Mouse (Mus musculus) splenic B cell, adult 2 months (primary cell): Measurements from ENCODE around the gene Tnxb.
"Not testable (repeated sequence)": the region's sequence is repeated elsewhere in the genome, so short reads cannot be mapped to it uniquely, and the experiment has no call there.

Source experiments
- DNase-seq: peaks from one replicate; pipeline ENCODE4 v3.0.0-alpha.2; 2011; ENCODE audit warnings: low read depth, low spot score
- H3K27me3 ChIP-seq: 2 replicates; pipeline ENCODE4 v1.6.1; 2012; ENCODE audit warnings: mild to moderate bottlenecking, low read length, moderate library complexity, mixed read lengths; ENCODE audit not compliant: control insufficient read depth, poor library complexity, insufficient read depth, severe bottlenecking
- H3K36me3 ChIP-seq: 2 replicates; pipeline ENCODE4 v1.6.1; 2012; ENCODE audit warnings: mild to moderate bottlenecking, low read length, moderate library complexity, mixed read lengths; ENCODE audit not compliant: control insufficient read depth, poor library complexity, insufficient read depth, severe bottlenecking

The Tnxb gene

DNA sequence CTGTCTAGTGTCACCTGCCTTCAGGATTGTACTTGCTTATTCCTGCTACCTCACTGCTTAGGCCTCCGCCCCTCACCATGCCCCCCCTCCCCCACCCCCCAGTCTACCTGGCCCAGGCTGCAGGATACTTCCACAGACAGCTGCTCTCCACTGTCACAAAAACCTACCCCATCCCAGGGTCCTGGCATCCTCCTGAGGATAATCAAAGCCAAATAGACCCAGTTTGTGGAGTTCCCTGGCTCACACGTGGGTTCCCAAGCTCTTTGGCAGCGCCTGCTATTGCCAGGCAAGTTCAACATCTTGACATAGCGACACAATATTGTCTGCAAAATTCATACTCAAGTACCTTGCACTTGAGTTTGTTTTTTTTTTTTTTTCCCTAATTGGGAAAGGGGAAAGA, 10.3 kb downstream of the Tnxb start:
- DNase-seq: no peak
- Histone ChIP-seq H3K36me3 (no peaks in the 10 kb centered on the region), H3K27me3 (no peaks in the 10 kb centered on the region)

DNA sequence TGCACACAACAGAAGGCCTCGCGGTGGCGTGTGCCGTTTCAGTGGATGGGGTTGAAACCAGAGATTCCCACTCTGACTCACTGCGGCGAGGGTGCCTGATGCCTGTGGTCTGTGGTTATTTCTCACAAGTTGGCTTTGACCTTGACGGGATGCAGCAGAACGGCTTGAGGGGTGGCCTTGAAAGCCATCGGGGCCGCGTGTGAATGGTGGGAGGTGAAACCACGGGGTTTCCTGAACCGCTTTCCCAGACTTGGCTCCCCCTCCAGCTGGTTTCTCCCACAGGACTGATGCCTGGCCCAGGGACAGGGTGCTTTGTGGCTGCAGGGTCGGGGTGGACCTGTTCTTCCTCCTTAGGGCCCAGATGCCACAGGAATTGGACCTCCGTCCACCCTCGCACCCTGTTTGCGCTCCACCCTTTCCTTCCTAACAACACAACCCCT, 10.8 kb downstream of the Tnxb start:
- Histone ChIP-seq H3K27me3 (no peaks in the 10 kb centered on the region), H3K36me3 (no peaks in the 10 kb centered on the region)
- DNase-seq: no peak

DNA sequence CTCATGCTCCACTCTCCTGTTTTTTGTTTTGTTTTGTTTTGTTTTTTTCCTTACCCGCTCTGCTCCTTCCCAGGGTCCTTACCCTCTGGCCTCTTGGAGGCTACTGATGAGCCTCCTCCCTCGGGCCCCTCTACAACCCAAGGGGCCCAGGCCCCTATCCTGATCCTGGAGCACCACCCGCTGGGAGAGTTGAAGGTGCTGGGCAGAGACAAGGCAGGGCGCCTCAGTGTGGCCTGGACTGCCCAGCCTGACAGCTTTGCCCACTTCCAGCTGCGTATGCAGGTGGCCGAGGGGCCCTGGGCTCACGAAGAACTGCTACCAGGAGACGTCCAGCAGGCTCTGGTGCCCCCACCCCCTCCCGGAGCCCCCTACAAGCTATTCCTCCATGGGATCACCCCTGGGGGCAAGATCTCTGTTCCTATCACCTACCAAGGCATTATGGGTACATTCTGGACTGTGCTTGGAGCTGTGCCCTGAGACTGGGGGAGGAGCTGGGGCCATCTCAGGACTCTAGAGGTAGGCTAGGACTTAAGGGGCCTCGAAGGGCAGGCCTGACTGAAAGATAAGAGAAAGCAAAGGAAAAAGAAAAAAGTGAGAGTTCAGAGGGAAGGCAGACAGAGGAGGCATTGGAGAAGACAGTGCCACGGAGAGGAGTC, 11.7 kb downstream of the Tnxb start:
- no peak for DNase-seq
- no peaks in the 10 kb centered on the region for H3K27me3 ChIP-seq
- no peaks in the 10 kb centered on the region for H3K36me3 ChIP-seq

DNA sequence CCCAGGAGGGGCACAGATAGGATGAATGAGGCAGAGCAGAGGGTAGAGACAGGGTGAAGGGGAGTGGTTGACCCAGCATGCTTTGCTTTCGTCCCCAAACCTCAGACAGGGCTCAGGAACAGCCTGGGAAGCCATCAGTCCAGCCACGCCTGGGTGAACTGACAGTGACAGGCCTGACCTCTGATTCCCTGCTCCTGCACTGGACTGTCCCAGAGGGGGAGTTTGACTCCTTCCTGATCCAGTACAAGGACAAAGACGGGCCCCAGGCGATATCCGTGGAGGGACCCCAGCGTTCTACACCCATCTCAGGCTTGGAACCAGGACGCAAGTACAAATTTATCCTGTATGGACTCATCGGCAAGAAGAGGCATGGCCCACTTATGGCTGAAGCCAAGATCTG, 12.8 kb downstream of the Tnxb start:
- no peaks in the 10 kb centered on the region for H3K27me3 ChIP-seq
- DNase-seq: no peak
- no peaks in the 10 kb centered on the region for H3K36me3 ChIP-seq

DNA sequence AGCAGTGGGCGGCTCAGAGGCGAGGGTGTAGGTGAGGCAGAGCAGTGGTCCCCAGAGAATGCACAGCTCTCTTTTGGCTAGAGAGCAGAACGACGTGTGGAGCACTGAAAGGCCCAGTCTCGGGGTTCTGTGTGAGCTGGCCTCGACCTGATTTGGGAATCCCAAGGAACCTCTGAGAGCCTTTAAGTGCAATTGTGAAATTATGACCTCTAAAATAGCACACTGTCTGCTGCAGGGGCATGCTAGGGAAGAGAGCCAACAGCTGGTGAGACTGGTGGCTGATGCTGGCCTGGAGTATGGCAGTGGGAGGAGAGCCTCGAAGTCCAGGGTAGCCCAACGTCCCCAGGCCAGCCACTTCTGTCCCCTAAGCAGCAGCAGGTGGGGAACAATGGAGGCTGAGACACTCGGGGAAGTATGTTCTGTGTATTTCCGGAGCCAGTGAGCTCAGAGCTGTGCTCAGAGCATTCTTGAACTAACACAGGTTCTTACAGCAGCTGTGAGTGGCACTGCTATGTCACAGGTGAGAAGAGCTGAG, 13.4 kb downstream of the Tnxb start:
- Histone ChIP-seq H3K27me3 (no peaks in the 10 kb centered on the region), H3K36me3 (no peaks in the 10 kb centered on the region)
- no peak for DNase-seq

DNA sequence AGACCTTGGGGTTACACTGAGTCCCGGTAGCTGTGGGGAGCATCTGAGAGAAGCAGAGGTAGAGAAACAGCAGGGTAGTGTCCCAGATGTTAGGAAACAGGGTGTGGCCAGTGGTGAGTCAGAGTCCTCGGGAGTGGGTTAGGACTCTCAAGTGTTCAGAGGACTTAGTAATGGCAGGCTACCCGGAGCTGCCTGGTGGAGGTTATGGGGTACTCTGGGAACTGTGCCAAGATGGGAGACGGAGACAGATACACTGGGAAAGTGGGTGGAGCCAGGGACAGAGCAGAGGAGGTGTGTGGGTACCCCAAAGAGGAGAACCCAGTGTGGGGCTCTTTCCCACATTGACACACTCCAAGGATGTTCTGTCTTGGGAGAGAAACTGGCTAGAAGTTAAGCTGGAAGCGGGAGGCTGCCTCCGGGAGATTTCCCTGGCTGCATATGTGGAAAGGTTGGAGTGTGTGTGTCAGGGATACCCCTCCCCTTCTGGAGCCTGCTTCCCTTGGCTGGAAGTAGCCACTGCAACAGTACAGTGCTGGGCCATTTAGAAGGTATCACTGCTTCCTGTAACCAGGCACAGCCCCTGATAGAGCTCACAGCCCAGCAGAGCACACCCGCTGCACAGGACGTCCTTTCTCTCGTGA, 14.0 kb downstream of the Tnxb start:
- Histone ChIP-seq H3K27me3 (no peaks in the 10 kb centered on the region), H3K36me3 (no peaks in the 10 kb centered on the region)
- no peak for DNase-seq

DNA sequence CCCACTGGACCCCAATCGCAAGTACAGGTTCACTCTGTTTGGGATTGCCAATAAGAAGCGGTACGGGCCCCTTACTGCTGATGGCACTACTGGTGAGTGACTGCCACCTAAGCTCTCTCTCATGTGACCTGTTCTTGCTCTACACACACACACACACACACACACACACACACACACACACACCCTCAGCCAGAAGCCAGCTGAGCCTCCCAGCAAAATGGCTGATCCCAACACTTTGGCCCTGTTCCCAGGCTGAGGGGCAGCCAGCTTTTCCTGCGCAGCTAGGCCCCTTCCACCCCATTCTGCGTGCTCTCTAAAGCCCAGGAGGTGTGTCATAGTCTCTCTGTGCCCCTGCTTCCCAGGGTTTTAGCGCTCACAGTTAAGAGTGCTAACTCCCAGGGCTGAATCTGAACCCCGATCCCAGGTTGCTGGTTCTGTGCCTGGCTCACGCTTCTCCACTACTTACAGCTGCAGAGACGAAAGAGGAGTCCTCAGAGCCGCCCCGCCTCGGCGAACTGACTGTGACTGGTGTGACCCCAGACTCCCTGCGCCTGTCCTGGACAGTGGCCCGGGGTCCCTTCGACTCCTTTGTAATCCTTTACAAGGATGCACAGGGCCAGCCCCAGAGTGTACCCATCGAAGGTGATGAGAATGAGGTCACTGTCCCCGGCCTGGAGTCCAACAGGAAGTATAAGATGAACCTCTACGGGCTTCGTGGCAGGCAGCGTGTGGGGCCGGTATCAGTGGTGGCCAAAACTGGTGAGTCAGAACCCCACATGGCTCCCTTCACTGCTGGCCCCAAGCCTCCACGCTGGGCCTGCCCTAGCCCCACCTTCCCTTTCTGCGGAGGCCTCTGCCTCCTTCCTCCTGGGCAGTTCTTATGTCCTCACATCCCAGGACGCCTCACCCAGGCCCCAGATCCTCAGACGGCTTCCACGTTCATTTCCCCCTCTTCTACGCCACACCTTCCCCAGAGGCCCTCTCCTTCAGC, 15.1 kb downstream of the Tnxb start:
- DNase-seq: no peak
- Histone ChIP-seq H3K36me3 (no peaks in the 10 kb centered on the region), H3K27me3 (no peaks in the 10 kb centered on the region)

DNA sequence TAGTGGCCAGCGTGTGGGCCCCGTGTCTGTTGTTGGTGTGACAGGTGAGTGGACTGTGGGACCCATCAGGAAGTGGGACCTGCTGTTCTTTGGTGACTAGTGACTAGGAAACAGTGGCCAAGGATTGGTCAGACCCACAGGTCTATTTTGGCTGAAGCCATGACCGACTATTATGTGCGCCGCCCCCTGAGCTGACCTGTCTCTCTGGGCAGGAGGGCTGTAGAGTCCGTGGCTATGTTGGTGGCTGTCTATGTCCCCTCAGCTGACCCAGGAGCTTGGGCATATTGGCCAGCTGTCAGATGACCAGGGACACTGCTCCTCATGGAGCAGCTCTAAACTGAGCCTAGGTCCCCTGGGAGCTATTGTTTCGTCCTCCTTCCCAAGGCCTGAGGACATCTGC, 18.6 kb downstream of the Tnxb start:
- DNase-seq: no peak
- H3K36me3 ChIP-seq: no peaks in the 10 kb centered on the region
- no peaks in the 10 kb centered on the region for H3K27me3 ChIP-seq

DNA sequence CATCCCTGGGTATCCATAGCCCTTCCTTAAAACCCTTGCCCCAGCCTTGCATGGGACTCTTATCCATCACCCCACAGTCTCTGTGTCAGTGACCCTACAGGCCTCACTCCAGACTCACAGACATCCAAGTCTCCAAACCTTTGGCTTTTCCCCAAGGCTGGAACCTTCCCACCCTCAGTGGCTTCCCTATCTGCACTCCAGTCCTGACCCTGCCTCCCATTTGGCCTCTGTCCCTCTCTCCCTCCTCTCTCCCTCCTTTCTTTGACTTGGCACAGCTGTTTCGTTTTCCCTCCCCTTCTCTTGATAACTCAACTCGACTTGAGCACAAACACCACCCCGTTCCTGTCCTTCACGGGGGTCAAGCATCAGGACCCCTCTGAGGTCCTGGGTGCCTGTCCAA, 20.1 kb downstream of the Tnxb start:
- no peaks in the 10 kb centered on the region for H3K36me3 ChIP-seq
- H3K27me3 ChIP-seq: no peaks in the 10 kb centered on the region
- DNase-seq: no peak

DNA sequence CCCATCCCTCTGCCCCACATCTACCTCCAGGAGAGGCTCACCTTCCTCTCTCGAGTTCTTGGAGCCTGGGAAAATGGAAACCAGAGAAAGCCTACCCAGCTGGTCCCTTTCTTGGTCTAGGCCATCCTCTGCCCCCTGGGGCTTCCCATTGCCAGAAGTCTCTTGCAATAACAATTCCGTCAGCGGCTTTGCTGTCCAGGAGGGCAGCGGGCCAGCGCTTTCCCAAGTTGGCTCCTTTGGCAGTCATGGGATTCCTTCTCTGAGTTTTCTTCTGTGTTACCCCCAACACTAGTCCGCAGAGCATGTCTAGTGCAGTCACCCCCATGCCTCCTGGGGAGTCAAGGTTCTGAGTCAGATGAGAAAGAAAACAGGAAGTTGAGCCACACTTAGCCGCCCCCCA, 22.6 kb downstream of the Tnxb start:
- H3K27me3 ChIP-seq: no peaks in the 10 kb centered on the region
- DNase-seq: no peak
- H3K36me3 ChIP-seq: no peaks in the 10 kb centered on the region

DNA sequence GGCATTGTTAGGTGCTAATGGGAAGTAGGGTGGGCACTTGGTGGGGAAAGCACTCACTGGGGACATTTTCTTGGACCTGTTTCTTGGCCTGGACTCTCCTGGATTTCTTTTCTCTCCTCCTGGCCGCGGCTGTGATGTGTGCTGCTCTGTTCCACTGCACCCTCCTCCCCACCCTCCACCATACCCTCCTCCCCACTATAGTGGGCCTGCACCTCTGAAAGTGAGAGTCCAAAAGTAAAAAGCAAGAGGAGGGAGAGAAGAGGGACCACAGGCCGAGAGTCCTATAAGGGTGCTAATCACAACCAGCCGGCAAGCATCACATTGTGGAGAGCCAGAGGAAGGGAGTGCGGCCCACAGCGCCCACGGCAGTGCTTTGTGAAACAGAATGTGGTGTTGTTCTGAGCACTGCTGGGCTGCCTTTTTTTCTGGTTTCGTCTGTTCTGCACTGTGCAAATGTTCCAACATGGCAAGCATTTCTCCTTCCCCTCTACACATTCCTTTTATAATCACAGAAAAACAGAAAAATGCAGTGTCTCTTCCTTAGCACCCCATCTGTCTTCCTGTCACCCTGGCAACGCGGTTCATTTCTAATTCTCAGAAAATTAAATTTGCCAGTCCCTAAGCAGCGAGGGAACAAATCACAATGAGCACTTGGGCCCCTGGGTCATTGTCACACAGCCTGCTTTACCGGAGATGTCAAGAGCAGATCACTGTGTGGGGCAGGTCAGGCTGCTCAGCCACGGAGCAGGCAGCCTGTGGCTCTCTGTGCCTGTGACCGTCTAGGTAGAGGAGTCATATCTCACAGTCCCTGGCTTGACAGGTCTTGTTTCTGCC, 29.5 kb downstream of the Tnxb start:
- no peaks in the 10 kb centered on the region for H3K27me3 ChIP-seq

DNA sequence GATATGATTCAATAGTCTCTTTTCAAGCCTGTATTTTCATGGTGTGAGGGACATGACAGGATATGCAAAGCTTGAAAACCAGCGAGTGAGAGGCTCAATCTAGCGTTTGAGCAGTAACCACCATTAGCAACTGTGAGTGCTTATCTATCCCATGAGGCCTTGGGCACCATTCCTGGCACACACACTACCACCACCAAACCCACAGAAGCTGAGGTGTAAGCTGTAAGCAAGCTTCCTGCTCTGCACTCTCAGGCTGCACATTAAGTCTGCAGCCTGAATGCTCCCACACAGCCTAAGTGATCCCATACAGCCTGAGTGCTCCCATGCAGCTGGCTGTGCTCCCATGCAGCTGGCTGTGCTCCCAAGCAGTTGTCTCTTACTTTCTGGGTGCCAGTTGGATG, 30.3 kb downstream of the Tnxb start:
- no peak for DNase-seq
- Histone ChIP-seq H3K27me3 (no peaks in the 10 kb centered on the region), H3K36me3 (no peaks in the 10 kb centered on the region)

More for the DNA sequence above, 29.5 kb downstream of the Tnxb start:
- DNase-seq: no peak
- no peaks in the 10 kb centered on the region for H3K36me3 ChIP-seq

DNA sequence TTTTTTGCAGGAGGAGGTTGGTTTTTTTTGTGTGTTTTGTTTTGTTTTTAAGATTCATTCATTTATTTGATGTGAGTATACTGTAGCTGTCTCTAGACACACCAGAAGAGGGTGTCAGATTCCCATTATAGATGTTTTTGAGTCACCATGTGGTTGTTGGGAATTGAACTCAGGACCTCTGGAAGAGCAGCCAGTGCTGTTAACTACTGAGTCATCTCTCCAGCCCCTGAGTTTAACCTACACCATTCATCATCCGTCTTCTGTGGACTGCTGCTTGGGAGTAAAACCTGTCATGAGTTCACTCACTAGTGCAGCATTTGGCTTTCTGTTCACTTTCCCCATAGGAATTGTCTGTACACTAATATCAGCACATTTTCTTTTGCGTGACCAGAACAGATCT, 36.1 kb downstream of the Tnxb start:
- H3K27me3 ChIP-seq, H3K36me3 ChIP-seq, DNase-seq: not testable (repeated sequence)

DNA sequence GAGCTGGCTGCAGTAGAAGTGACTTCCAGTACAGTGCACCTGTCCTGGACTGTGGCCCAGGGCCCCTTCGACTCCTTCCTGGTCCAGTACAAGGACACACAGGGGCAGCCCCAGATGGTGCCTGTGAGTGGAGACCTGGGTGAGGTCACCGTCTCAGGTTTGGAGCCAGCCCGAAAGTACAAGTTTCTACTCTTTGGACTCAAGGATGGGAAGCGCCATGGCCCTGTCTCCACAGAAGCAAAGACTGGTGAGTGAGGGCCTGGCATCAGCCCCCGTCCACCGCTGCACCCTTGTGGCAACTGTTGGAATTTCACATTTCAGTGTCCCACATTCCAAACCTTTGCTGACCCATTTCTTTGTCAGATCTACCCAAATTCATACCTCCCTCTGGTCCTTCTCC, 42.6 kb downstream of the Tnxb start:
- peak; percentile 37 for DNase-seq
- no peaks in the 10 kb centered on the region for H3K27me3 ChIP-seq
- no peaks in the 10 kb centered on the region for H3K36me3 ChIP-seq
